Mouse (Mus musculus) macrophage (primary cell): Measurements from ENCODE around the gene Smco3. TPM values are rescaled to one million over a fixed set of nuclear protein-coding genes. Genes with fewer than 3 reads are reported as not detected.
"Not testable (repeated sequence)": the region's sequence is repeated elsewhere in the genome, so short reads cannot be mapped to it uniquely, and the experiment has no call there.

Experiments
- H3K27ac ChIP-seq: fragments of 350-480 bp; formaldehyde crosslinking; 2 replicates; pipeline ENCODE4 v1.9.0; 2021
- H3K36me3 ChIP-seq: fragments of 350-480 bp; formaldehyde crosslinking; 2 replicates; pipeline ENCODE4 v1.9.0; 2021; ENCODE audit errors: inconsistent target
- H3K4me3 ChIP-seq: fragments of 350-480 bp; formaldehyde crosslinking; 2 replicates; pipeline ENCODE4 v1.9.0; 2021; ENCODE audit errors: inconsistent target
- H3K79me2 ChIP-seq: fragments of 350-480 bp; formaldehyde crosslinking; 2 replicates; pipeline ENCODE4 v1.9.0; 2021; ENCODE audit errors: inconsistent target
- WGBS: methylation state at CpG from one replicate; pipeline ENCODE4 v1.1.7; 2026; ENCODE audit warnings: inconsistent platforms; ENCODE audit not compliant: missing documents; 5-methylcytosine and 5-hydroxymethylcytosine counted together
- polyA plus RNA-seq: library from polyadenylated mRNA; stranded (reverse); fragments of 250-400 nt; gene quantifications from 3 replicates; pipeline ENCODE4 v1.2.4, GENCODE M21; 2018; ENCODE audit warnings: inconsistent platforms
- total RNA-seq, 78 experiments: library from RNA; depleted of rRNA; stranded (reverse); fragments of 250-400 nt; gene quantifications; 1 replicate in 9 of 78; 2 replicates in 24 of 78; 3 replicates in 43 of 78; 4 replicates in 2 of 78; pipeline ENCODE4 v1.2.4; 2018; ENCODE audit warnings: inconsistent platforms in 56 of 78

The Smco3 gene
- total RNA-seq (2018; cell fraction: chromatin; rRNA removed) = under 1 TPM in 6 of 26 experiments, not detected in 20; 0.29 to 0.72 (median 0.35) TPM
- under 1 TPM in 25 of 26 experiments, not detected in 1; 0.12 to 0.77 (median 0.26) TPM for total RNA-seq (2018; cell fraction: cytosol; rRNA removed)
- under 1 TPM in 7 of 26 experiments, not detected in 19; 0.24 to 0.64 (median 0.36) TPM for total RNA-seq (2018; cell fraction: nucleus; rRNA removed)
- 0.19 to 0.33 TPM (median 0.20 TPM) in 3 replicates for polyA plus RNA-seq

DNA sequence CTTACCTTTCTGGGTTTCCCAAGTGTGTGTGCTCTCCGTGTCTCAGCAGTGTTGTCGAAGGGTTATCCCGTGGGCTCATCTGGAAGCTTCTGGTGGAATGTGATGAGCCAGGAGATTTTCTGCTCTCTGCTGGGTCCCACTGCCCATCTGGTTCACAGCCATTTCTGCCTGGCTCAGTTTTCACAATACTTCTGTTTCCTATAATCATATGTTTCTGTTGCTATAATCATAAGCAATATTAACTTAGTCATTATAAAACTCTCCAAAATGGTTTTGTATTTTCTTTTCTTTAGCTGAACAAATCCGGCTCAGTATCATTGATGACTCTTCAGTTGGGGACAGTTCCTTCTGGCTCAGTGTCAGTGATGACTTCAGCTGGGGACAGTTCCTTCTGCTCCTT, at the start of gene Smco3:
Gene Smco3 (minus strand): TSS at position 101 of the 400 bp plus-strand sequence.
- Histone ChIP-seq H3K79me2 (no peaks in the 10 kb centered on the region), H3K36me3 (peaks cover 8% of the 10 kb centered on the region; the same call in 1 of the 2 replicates), H3K4me3 (no peak within 1 kb of the TSS), H3K27ac (no peak within 1 kb of the TSS)
- WGBS = 90% methylated on average over 4 of the region's 4 CpGs

DNA sequence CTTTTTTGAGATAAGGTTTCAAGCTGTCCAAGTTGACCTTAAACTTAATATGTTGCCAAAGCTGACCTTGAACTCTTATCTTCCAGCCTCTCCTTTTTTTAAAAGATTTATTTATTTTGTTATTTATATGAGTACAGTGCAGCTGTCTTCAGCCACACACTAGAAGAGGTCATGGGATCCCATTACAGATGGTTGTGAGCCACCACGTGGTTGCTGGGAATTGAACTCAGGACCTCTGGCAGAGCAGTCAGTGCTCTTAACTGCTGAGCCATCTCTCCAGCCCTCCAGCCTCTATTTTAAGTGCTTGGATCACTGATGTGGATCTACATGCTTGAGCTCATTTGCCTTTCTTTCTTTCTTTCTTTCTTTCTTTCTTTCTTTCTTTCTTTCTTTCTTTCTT, 49.5 kb upstream of the Smco3 start:
- not testable (repeated sequence) for H3K36me3 ChIP-seq, H3K27ac ChIP-seq, H3K79me2 ChIP-seq, H3K4me3 ChIP-seq
- no CpG with 5 or more reads among the region's 1 CpGs for WGBS

DNA sequence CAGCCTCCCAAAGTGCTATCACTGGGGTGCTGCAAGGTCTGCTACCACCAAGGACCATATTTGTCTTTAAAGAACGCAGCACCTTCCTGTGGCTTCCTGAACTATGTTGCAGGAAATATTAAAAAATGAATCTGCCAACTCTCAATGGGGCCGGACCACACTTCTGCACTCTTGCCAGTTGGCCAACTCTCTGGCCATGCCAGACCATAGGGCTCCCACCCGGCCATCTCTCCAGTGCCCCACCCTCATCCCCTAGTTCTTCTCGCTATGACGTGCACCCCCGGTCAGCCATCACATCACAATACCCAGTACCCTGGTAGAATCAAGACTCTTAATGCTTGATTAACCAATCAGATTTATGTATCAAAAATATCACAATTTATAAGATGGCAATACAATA, 48.7 kb upstream of the Smco3 start:
- WGBS = 80% methylated on average over 6 of the region's 6 CpGs
- Histone ChIP-seq H3K79me2 (no peaks in the 10 kb centered on the region), H3K4me3 (no peak overlapping the region), H3K36me3 (no peaks in the 10 kb centered on the region), H3K27ac (no peak overlapping the region)

- no peak overlapping the region for H3K4me3 ChIP-seq
- WGBS = 72% methylated on average over 3 of the region's 3 CpGs
- no peak overlapping the region for H3K27ac ChIP-seq
- no peaks in the 10 kb centered on the region for H3K36me3 ChIP-seq
- H3K79me2 ChIP-seq = no peaks in the 10 kb centered on the region
Observed at GRCm38 (mm10) chr6:136883431-136883915, 48.2 kb upstream of the Smco3 start.

DNA sequence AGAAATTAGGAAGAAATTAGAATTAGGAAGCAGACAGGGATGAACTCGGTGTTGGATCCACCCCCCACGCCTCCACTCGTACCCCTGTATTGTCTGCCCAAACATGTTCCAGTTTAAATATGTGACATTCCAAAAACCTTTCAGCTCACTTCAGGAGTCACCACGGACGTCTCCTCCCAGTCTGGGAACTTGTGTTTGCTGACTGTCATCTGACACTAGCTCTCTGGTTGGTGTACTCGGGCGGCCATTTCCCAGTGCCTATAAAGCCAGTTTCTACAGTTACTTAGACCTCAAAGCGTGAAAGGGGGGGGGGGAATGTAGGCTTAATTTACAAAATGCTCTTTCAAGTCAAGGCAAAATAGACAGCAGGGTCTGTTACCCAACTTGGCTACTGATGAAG, 46.4 kb upstream of the Smco3 start:
- Histone ChIP-seq H3K4me3 (no peak overlapping the region), H3K36me3 (no peaks in the 10 kb centered on the region), H3K27ac (no peak overlapping the region), H3K79me2 (no peaks in the 10 kb centered on the region)
- 96% methylated on average over 8 of the region's 8 CpGs for WGBS

DNA sequence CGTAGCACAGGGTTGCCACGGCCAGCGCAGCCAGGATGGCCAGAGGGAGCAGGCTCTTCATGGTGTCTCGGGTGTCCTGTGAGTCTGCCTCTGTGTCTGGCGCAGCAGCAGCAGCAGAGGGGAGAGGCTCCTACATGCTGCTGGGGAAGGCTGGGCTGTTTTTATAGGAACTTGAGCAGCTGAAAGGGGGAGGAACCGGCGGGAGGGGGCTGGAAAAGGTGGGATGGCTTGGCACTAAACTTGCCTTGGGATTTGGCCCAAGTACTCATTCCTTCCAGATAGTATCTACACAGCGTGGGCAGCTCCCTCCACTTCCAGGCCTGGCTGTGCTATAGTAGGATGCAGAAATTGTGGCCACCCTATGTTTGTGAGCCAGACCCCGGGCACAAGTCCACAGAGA, 40.4 kb upstream of the Smco3 start, which contains the start of gene Mgp:
Gene Mgp (minus strand): TSS at position 154 of the 400 bp plus-strand sequence.
- Histone ChIP-seq H3K79me2 (no peaks in the 10 kb centered on the region), H3K4me3 (no peak within 1 kb of the TSS), H3K36me3 (no peaks in the 10 kb centered on the region), H3K27ac (no peak within 1 kb of the TSS)
- WGBS = 82% methylated on average over 9 of the region's 9 CpGs

DNA sequence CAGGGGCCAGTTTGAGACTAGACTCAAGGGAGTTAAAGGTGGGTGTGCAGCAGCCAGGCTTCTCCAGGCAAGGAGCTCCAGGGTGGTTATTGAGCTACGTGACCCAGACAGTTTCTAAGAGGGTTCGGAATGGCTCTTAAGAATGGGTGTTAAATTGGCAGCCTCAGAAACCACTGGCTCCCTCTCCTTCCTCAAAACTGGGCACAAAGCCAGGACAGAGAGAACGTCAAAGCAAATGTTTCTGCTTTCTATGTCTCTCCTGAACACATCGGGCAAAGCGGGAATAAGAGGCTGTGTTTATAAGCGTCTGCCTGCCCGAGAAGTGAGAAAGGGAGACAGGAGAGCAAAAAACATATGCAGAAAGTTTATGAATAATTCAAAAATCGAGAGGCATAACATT, 39.3 kb upstream of the Smco3 start:
- Histone ChIP-seq H3K79me2 (no peaks in the 10 kb centered on the region), H3K4me3 (no peak overlapping the region), H3K27ac (no peak overlapping the region), H3K36me3 (no peaks in the 10 kb centered on the region)
- 23% methylated on average over 8 of the region's 8 CpGs for WGBS

DNA sequence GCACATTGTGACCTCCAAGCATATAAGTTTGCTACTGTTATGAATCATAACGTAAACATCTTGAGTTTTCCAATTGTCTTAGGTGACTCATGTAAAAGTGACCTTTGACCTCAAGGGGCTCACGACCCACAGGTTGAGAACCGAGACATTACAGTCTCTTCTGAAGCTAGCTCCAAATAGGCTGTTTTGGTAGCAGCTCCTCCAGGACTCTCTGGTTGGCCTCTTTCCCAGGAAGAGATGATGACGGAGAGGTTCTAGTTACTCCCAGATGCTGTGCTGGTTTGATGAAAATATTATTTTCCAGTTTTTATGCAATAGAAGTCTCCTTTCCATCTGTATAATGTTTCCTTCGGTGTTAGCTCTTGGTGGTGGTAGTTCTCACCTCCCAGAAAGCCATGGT, 33.7 kb upstream of the Smco3 start:
- no peak overlapping the region for H3K4me3 ChIP-seq
- 92% methylated on average over 5 of the region's 5 CpGs for WGBS
- no peak overlapping the region for H3K27ac ChIP-seq
- no peaks in the 10 kb centered on the region for H3K79me2 ChIP-seq
- no peaks in the 10 kb centered on the region for H3K36me3 ChIP-seq

- H3K4me3 ChIP-seq = no peak overlapping the region
- no peak overlapping the region for H3K27ac ChIP-seq
- no peaks in the 10 kb centered on the region for H3K36me3 ChIP-seq
- 95% methylated on average over 4 of the region's 4 CpGs for WGBS
- no peaks in the 10 kb centered on the region for H3K79me2 ChIP-seq
Observed at GRCm38 (mm10) chr6:136866150-136866549, 30.9 kb upstream of the Smco3 start.

- H3K36me3 ChIP-seq = no peaks in the 10 kb centered on the region
- H3K79me2 ChIP-seq = no peaks in the 10 kb centered on the region
- H3K4me3 ChIP-seq = no peak overlapping the region
- no peak overlapping the region for H3K27ac ChIP-seq
- WGBS = 95% methylated on average over 5 of the region's 5 CpGs
Observed at GRCm38 (mm10) chr6:136865360-136865759, 30.1 kb upstream of the Smco3 start.

DNA sequence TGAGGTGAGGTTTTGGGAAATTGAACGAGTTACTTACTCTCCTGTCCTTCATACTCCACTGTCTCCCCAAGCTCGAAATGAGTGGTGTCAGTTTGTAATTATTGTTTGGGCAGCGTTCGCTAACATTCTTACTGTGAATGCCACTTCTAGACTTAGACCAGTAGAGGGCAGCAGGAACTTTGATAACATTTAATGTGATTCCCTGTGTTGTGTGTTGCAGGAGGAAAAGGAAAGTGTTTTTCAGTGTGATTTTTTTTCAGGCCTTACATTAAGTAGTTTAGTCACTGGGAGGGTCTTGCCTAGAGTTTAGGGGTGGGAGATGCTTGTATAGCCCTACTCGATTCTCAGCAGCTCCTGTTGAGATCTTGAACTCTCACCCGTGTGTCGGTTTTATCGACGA, 25.8 kb upstream of the Smco3 start:
- 51% methylated on average over 9 of the region's 9 CpGs for WGBS
- no peaks in the 10 kb centered on the region for H3K79me2 ChIP-seq
- H3K4me3 ChIP-seq = no peak overlapping the region
- no peaks in the 10 kb centered on the region for H3K36me3 ChIP-seq
- H3K27ac ChIP-seq = no peak overlapping the region

DNA sequence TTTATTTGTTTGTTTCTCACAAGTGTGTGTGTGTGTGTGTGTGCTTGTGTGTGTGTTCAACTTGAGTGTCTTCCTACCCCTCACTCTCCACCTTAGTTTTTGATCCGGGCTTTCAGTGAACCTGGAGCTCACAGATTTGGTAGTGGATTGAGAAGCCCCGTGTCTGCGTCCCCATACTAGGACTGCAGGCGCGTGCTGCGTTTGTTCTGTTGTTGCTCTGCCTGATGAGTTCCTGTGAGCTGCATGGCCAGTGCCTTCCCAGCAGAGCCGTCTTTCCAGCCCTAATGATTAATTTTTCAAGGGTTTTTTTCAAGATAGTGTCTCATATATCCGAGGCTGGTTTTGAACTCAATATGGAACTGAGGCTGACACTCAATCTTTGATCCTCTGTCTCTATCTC, 23.2 kb upstream of the Smco3 start:
- H3K4me3 ChIP-seq = no peak overlapping the region
- H3K27ac ChIP-seq = no peak overlapping the region
- no peaks in the 10 kb centered on the region for H3K36me3 ChIP-seq
- 78% methylated on average over 8 of the region's 8 CpGs for WGBS
- no peaks in the 10 kb centered on the region for H3K79me2 ChIP-seq

DNA sequence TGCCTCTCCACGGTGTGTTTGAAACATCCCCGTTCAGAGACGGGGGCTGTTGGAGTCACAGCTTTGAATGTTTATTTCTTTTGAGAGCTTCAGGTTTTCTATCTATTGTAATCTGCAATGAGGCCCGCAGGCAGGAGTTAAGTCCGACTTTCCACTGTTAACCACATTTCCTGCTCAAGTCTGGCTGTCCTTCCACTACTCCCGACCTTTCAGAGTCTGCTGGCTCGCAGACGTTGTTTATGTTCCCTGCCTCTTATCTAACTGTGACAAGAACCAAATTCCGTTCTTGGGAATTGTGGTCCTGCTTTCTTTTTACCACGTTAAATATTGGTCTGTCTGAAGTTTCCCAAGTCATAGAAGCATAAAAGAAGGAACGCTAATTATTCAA, 22.6 kb upstream of the Smco3 start:
- no peak overlapping the region for H3K4me3 ChIP-seq

DNA sequence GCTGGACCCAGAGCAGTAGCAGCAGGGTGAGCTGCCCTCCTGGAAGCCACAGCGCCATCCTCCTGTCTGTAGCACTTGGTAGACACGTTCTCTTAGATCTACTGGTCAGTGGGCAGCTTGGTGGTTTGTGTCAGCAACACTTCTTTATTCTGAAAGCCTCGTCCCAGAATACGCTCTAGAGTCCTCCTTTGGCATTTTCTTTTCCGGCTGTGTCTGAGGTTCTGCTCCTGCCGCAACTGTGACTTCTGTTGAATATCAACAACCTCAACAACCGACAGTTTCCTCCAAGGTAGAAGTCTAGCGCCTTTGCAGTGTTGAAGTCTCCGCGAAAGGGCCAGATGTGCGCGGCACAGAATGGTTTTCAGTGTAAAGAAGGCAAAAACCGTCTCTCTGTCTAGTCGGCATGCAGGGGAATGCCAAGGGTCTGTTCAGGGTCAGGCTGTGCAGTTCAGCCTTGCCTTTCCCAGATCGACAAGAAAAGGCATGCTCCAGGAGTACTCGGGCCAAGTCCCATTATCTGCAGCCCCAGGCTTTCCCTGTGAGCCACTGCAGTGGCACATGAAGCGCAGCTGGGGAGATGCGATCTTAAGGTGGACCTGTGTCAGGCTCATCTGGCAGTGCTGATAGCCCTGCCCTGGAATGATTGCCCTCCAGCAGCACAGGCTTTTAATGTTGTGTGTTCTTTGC, 22.1 kb upstream of the Smco3 start, which contains the start of gene Art4:
Gene Art4 (minus strand): TSS at position 548 of the 687 bp plus-strand sequence.
- no peaks in the 10 kb centered on the region for H3K79me2 ChIP-seq
- H3K36me3 ChIP-seq = no peaks in the 10 kb centered on the region
- H3K27ac ChIP-seq = no peak within 1 kb of the TSS
- WGBS = 32% methylated on average over 18 of the region's 18 CpGs
- H3K4me3 ChIP-seq = no peak within 1 kb of the TSS

More for the DNA sequence above, 22.6 kb upstream of the Smco3 start:
- Histone ChIP-seq H3K79me2 (no peaks in the 10 kb centered on the region), H3K36me3 (no peaks in the 10 kb centered on the region), H3K27ac (no peak overlapping the region)
- WGBS = 37% methylated on average over 11 of the region's 11 CpGs

- no peaks in the 10 kb centered on the region for H3K79me2 ChIP-seq
- 24% methylated on average over 13 of the region's 14 CpGs for WGBS
- no peak overlapping the region for H3K27ac ChIP-seq
- H3K4me3 ChIP-seq = no peak overlapping the region
- no peaks in the 10 kb centered on the region for H3K36me3 ChIP-seq
Observed at GRCm38 (mm10) chr6:136856071-136856636, 20.9 kb upstream of the Smco3 start.
